Mouse (Mus musculus) natural killer cell, adult 2 months (primary cell): ENCODE results near the gene Olfr419.

Source experiments
- DNase-seq, 2 experiments: peaks; one replicate each; pipeline ENCODE4 v3.0.0; 2022; ENCODE audit warnings: low spot score in 2 of 2

Gene Olfr419

DNA sequence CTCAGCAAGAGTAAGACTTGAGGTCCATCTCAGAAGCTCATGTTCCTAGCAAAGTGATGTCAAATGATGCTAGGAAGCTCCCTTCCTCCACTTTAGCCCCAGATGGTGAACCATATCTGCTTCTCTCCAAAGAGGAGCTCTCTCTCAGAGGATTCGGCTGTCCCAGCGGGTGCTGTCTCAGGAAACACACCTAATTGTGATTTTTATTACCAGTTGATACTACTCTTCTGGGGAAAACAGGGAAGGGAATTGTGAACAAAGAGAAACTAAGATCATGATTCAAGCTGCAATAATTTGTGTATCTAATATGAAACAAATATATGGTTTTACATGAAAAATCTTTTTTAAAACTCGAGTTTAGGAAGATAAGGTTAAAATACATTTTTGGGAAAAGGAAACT lies at the start of gene Olfr419:
Olfr419 (minus strand) TSS at position 101 of the 400 bp plus-strand sequence.
- DNase-seq, result no peak

DNA sequence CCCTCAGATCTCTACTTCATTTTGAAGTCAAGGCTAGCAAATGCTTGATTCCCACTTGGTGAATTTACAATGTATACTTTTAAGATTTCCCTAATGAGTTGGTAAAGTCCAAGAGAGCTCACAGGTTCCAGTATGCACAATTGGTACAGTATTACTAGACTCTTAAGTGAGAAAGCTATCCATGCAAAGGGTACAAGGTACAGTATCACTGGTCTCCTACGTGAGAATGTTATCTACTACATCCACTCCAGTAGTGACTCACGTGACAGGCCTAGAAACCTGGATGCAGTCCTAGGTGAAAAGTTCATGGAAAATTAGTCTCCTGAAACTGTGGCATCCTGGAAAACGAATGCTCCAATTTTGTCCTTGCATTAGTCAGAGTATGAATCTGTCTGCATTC lies 18.8 kb upstream of the Olfr419 start:
- no peak for DNase-seq

DNA sequence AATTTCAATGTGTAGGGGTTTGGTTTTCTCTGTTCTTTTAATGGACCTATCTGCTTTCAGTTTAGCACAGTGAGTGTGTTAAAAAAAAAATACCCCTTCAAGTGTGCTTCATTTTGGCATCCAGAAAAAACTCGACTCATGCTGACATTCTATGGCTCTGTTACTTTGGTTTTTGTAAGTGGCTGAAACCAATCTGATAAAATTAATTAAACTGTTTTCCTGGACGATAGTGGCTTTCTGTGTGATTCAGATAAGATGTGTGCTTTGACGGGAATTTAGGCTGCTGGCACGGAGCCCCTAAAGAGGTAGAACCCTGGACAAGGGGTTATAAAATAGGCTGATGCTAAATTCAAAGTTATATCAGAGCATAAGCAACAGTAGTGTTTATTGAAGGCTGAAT lies 17.3 kb upstream of the Olfr419 start:
- DNase-seq, result no peak

DNA sequence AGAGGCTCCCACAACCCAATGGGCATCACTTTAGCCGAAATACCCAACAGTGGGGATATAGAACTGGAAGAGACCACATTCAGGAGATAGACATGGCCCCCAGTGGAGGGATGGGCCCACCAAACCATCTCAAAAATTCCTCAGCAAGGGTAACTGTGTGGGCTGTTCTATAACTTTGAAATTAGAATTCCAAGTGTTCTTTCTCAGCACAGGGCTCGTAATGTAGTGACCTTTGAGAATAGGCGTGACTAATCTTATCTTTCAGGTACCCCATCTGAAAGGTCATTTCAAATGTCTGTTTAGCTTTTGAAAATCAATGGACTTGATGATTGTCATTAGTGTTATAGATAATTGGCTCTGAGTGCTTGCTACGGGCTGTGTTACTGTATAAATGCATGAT lies 16.0 kb upstream of the Olfr419 start:
- no peak for DNase-seq

DNA sequence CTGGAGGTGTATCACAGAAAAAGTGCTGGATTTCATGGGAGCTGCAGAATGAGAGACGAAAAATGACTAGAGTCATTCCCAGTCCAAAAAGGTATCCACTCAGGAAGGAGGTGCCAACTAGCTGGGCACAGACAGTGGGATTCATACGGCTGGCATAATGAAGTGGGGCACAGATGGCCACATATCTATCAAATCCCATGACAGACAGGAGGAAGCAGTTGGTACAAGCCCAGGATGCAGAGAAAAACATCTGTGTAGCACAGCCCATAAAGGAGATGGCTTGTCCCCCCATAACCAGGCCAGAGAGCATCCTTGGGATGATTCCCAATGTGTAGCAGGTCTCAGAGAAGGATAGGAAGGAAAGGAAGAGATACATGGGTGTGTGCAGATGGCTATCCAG lies 1.5 kb downstream of the Olfr419 start:
- no peak for DNase-seq

DNA sequence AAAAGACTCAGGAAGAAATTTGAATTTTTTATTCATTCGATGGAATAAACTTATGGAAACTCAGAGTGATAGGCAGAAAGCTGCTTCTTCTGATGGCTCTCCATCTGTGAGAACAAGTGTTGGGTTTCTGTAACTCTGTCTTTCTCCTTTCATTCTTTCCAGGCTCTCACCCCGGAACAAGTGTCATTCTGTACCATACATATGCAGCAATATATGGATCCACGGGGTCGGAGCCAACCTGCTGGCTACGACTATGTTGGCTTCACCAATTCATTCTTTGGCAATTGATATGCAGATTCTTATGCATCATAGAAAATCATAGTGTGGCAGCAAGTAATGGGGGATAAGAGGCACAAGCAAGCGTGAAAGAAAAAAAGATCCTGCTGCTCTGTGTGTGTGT lies 4.7 kb downstream of the Olfr419 start:
- no peak for DNase-seq

DNA sequence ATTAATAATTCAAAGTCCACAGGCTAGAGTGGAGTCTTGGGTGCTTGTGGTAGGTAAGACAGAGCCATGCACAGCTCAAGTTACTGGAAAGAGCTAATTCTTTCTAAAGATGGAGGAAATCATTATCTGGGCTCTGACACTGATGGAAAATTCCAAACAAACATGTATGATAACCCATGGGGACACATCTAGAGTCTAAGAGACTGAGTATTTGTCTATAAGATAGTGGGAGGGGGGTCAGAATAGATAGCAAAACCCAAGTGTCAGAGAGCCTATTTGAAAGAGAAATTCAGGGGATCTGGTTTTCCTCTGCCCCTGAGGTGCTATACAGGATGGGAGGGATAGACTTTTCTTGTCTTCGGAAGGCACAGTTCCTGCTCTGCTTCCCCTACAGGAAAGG lies 5.8 kb downstream of the Olfr419 start:
- DNase-seq, result no peak

DNA sequence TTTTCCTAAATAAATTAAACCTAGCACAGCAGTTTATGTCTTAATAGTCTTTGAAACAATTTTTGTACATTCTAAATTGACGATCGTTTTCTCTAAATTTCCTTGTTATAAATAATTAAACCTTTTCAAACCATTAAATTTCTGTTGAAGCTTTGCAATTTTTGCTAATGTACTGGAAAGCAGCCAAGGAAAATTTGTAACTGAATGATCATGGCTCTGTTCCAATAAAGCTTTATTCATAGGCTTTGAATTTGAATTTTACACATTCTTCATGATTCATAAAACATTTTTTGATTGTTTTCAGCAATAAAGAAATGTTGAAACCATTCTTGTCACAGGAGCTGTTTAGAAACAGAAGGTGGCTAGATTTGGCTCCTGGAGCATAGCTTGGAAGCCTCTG lies 7.2 kb downstream of the Olfr419 start:
- no peak for DNase-seq

DNA sequence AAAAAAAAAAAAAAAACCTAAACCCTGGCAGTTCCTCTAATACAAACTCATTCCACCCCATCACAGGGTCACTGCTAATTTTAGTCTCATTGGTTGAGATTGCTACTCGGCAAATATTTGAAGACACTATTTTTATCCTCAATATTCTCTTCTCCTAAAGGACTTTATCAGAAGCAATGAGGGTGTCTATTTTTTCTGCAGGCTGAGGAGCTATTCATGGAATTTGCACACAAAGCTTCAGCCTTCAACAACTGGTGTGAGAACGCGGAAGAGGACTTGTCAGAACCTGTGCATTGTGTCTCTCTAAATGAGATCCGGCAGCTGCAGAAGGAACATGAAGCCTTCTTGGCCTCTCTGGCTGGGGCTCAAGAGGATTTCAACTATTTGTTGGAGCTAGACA lies 11.9 kb downstream of the Olfr419 start:
- no peak for DNase-seq

DNA sequence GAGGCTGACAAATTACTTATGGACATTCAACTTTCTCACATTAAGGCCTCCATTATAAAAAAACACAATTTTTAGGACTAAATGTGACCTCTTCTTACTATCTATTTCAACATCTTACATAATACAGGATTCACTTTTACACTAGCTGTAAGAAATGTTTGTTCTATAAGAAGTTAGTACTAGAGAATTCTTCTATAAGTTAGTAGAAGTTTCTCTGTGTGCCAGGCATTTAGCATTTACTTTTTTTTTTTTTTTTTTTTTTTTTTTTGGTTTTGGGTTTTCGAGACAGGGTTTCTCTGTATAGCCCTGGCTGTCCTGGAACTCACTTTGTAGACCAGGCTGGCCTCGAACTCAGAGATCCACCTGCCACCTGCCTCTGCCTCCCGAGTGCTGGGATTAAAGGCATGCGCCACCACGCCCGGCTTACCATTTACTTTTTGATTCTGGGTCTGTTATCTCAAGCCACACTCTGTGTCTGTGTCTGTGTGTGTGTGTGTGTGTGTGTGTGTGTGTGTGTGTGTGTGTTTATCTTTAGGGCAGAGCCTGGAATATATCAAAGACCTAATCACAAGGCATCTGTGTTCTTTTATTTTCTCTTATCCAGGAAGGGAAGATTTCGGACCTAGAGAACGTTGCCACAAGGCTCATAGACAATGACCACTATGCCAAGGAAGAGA lies 35.2 kb downstream of the Olfr419 start:
- no peak for DNase-seq

DNA sequence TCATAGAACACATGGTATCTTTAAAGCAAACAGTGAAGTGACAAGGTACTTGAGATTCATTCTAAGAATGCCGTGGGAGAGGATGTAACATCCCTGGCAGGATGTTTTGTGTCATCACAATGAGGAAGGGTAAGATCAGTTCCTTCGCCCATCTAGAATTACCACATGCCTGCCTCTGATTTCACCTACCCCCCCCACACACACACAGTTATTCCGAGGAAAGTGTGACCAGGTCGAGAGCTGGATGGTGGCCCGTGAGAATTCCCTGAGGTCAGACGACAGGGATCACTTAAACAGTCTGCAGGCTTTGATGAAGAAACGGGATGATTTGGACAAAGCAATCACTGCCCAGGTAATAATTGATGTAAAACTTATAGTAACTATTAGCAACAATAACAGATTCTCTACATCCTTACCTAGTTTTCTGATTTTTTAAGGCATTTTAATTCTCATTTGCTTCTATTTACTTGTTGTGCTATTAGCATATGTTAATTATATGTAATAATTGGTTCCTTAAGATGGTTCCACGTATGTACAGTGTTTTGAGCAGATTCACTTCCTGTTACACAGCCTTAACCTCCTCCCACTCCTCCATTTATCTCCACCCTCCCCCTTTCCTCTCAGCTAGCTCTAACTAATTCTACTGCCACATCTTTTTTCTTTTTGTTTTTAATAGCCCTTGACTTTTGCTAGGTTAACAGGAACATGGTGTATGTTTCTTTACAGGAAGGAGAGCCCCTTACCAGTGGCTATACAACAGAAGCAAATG lies 36.4 kb downstream of the Olfr419 start:
- DNase-seq, result no peak

DNA sequence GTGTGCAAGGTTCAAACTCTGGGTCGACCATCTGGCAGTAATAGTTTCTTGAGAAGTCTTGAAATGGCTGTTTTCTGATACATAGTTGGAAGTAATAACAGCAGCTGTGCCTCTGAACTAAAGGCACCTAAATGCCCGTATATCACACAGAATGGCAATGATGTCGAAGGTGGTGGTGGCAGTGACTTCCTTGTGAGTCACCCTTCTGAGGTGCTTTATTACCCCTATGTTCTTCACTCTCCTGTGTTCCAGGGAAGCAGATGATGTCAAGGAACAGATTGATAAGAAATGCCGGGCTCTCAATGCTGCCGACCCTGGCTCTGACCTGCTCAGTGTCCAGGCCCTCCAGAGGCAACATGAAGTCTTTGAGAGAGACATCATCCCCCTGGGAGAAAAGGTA lies 39.6 kb downstream of the Olfr419 start:
- DNase-seq, result no peak

DNA sequence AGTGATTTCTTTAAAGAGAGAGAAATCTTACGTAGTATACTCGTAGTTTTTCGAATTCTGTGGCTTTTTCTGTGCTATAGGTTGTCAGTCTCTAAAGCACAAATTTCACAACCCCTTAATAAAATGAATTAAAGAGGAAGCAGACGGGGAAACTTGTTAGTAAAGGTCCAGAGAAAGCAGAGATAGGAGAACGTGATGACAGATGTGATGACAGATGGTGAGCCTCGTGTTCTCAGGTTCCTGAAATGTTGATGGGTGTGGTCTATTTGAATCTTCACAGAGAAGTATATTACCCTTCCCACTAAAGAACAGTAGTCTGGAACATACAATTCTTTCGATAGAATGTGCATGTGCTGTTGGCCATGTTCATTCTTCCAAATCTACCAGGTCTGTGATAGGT lies 47.2 kb downstream of the Olfr419 start:
- DNase-seq, result no peak
